Mouse (Mus musculus) left cerebral cortex, postnatal 10 days (tissue): ENCODE measurements around the gene Gm21987. TPM values are rescaled to one million over a fixed set of nuclear protein-coding genes. Genes with fewer than 3 reads are reported as not detected.

ENCODE experiments used
- DNase-seq, 2 experiments: peaks; one replicate each; pipeline ENCODE4 v3.0.0; 2021 to 2022; ENCODE audit warnings: low spot score in 2 of 2, mixed read lengths in 1 of 2; ENCODE audit errors: extremely low spot score in 1 of 2
- intact Hi-C: fragments of 180-260 bp; cut with DNase I; formaldehyde crosslinking; loops from one replicate; pipeline ENCODE4 v1.15.1; 2025
- total RNA-seq, 2 experiments: library from RNA; stranded (reverse); gene quantifications; 2 replicates each; pipeline ENCODE4 v1.2.3; 2021

The Gm21987 gene
- total RNA-seq, 2 experiments from 2014 or later, result not detected

DNA sequence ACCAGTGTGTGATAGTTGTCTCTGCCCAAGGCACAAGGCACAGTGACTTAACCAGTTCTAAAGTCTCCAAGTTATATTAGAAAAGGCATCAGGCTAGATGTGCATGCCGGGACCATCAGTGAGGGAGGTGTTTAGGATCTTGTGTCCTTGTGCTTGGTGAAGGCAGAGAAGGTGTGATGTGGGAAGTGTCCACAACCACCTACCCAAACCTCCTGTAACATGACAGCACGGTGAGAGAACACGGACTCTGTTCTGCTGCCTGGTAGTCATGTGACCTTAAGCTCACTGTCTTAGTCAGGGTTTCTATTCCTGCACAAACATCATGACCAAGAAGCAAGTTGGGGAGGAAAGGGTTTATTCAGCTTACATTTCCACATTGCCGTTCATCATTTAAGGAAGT, 19.4 kb downstream of the Gm21987 start:
- no peak for DNase-seq
- intact Hi-C loops, result no loop called here

DNA sequence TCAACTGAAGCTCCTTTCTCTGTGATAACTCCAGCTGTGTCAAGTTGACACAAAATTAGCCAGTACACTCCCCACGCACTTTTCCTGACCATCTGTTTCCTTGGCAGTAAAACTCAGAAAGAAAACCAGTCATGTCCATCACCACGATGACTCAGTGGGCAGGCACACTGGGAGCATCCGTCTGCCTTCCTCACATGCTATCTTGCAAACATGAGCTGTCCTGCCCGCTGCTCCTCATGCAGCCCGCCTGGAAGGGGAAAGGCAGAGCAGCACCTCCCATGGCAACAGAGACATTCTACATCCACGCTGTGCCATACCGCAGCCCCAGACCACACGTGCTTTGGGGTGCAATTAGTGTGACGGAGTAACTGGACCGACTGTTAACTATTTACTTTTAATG, 21.5 kb downstream of the Gm21987 start:
- DNase-seq, result peak; percentile 51 to 67
- intact Hi-C loops, result no loop called here

DNA sequence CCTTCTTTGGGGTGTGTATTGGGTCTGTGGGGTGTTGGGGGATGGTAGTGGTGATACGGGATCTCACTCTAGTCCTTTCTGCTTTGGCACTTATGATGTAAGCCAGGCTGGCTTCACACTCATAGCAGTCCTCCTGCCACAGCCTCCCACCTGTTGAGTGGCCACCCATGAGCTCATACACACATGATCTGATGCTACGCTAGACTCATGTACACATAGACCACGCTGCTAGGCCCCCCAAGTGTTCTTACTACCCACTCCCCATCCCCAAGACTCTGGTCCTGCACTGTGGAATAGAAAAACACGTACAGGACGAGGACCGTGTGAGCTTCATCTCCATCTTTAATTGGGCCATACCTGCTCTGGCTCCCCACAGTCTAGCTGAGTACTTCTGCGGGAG, 22.2 kb downstream of the Gm21987 start:
- intact Hi-C loops, result no loop called here
- DNase-seq, result no peak

DNA sequence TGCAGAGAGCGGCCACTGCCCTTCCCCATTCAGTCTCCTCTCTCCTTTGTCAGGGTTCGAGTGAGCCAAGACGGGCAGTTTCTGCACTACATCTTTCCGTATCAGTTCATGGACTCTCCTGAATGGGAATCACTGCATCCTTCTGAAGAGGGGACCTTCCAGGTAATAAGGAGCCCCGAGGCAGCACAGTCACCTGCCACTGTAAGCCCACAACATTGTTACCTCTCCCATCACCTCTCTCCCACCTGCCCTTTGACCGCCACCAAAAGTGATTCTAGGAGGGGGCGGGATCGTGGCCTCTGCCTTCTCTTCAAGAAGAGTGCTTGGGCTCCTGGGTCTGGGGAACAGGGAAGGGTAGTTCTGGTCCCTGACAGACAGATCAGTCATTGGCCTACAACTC, 22.6 kb downstream of the Gm21987 start:
- no peak for DNase-seq
- intact Hi-C loops, result no loop called here

DNA sequence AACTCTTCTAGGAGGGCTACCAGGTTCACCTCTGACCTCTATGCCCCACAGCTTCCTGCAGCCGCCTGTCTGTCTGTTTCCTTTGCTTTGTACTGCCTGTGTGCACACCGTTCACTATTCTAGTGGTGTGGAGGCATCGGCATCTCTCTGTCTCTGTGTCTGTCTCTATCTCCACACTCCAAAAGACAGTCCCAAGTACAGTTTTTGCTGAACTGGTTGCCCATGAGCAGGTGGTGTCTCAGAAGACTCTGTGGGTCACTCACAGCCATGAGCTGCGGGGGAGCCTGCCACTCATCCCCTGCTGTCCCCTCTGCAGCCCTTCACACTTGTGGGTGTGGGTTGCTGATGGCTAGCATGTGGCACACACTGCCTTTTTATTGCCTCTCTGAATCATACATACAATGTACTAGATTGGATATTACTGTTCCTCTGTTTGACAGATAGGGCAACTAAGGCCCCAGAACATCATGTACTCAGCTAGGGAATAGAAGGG, 23.2 kb downstream of the Gm21987 start:
- intact Hi-C loops, result no loop called here

DNA sequence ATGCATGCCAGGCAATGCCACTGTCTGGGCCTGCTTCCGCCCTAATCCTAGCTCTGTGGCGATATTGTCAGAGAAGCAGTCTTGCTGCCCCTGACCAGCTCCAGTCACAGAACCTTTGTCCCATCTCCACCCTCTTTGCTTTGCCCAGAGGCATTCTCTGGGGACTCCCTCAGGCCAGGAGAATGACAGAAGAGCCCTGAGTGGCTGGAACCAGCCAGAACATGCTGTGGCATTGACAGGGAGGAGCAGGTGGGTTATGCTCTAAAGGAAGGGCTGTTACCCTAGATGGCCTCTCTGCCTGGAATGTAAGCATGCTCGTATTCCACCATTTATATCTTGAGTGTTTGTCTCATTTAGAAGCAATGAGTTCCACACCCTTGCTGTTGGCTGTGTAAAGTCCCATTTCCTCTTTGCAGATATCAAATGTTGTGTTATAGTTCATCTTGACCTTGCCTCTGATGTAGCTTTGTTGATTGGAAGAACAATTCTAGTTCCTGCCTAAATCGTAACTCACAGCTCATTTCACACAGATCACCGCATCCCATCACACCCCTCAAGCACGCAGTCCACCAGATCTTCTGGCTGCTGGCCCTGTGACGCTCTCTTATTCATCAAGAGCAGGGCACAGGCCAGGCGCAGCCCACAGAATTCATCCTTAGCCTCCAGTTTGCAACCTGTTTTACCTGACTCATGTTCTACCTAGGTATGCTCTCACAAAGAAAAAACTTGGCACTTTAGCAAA, 24.0 kb downstream of the Gm21987 start:
- intact Hi-C loops, result no loop called here
- no peak for DNase-seq

More for the DNA sequence above, 23.2 kb downstream of the Gm21987 start:
- no peak for DNase-seq

DNA sequence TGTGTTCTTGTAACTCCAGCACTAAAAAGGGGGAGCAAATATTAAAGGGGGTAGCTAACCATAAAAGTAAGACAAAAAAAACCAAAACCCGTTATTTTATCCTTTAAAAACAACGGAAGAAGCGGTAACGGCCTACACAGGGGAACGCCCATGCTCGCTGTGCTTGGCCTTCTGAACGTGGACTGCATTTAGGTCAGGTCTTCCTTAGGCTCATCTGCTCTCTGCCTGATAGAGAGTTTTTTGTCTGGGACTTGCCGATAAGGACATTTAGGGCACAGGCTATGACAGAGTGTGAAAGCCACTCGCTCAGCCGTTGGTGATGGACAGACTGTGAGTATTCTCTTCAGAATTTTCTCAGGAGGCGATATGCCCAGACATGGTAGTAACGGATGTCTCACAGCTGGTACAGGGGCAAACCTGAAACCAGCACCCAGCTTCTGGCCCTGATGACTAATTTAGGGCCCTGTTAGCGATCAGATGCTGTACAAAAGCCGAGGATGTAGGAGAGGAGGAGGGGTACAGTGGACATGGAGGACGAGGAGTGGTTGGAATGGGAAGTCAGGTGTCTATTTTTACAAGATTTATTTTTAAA, 25.0 kb downstream of the Gm21987 start:
- DNase-seq, result no peak
- intact Hi-C loops, result no loop called here

DNA sequence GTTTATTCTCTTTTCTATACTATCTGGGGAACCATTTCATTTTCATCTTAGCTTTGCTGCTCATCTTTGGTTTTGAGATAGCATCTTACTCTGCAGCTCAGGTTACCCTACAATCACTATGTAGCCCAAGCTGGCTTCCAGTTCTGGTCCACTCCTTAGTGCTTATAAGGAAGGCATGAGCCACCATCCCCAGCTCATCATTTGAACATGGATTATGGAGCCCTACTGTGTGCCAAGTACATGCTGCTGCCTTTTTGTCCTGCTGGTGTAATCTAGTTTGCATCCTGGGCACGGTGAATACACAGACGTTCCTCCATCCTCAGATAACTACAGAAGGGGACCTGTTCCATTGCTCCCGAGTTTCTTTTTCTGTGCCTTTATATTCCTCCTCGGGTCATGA, 26.0 kb downstream of the Gm21987 start:
- intact Hi-C loops, result no loop called here
- no peak for DNase-seq

DNA sequence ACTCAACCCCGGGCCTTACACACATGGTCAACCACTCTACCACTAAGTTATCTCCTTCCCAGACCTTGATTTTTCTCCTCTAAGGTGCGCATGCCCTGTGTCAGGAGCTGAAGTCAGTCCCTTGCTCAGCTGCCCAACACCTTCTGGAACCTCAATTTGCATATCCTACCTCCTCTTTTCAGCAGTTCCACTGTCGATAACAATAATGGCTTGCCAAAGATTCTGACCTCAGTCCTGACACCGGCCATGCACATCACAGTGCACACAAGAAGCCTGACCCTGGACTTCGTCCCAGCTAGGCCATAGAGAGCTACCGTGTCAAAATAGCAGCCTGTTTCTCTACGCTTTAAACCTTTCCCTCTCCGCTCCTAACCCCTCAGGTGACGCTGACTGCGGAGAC, 26.6 kb downstream of the Gm21987 start:
- intact Hi-C loops, result no loop called here

DNA sequence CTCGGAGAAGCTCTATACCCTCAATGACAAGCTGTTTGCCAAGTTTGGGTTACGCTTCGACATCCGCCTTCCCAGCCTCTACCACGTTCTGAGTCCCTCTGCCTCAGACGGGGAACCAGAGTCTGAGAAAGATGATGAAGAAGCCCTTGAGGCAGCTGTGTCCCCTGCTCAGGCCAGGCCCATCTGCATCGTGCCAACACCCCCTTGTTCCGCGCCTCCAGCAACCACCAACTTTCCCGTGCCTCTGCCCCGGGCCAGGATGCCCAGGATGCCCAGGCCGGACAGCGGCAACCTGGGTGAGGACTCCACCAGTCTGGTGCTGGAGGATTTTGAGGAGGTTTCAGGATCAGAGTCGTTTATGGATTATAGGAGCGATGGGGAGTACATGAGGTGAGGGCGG, 27.1 kb downstream of the Gm21987 start:
- intact Hi-C loops, result no loop called here
- no peak for DNase-seq

More for the DNA sequence above, 26.6 kb downstream of the Gm21987 start:
- no peak for DNase-seq

DNA sequence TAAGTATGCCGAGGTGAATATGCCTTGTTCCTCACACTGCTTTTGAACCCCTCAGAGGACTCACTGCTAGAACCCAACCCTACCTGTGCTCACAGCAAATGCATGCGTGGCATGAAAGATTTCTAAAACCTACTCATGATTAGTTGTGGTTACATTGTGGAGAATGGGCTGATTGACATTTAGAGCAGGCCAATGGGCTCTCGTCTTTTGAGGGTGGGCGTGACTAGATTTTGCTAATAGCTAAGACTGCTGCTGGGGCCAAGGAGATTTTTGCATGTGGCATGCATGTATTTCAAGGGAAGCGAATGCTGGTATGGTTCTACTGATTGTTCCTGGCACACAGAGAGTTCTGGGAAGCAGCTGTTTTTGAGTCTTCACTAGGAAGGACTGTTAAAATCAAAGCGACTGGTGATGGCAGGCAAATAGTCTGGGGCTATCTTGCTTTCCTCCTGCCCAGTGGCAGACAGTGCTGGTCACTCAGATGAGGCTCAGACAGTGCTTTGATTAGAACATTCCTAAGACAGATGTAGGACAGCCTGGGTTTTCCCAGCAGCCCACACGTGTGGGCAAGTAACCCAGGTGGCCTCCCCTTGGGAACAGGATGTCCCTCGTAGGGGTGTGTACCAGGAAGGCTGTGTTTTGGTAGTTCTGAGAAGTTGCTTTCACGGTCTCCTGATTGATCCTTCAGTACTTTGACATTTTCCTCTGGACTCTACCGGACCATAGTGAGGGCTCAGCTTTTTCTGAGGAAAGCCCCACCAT, 27.7 kb downstream of the Gm21987 start:
- intact Hi-C loops, result no loop called here
- DNase-seq, result no peak

DNA sequence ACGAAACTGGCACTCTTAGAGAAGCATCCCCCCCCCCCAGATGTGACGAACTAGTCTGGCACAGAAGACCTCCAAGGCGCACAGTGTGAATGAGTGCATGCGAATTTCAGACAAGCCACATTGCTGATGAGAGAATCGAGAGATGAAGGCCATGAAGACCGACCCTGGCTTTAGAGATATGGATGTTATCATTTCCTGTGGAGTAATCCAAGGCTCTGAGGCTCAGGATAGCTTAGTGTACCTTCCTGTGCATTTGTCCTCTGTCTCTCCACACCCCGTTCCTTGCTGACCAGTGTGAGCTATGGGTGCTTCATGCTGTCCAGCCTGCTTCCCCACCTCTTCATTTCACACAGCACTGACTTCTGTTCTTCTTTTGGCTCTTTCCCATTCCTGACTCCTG, 28.3 kb downstream of the Gm21987 start:
- no peak for DNase-seq
- intact Hi-C loops, result no loop called here

DNA sequence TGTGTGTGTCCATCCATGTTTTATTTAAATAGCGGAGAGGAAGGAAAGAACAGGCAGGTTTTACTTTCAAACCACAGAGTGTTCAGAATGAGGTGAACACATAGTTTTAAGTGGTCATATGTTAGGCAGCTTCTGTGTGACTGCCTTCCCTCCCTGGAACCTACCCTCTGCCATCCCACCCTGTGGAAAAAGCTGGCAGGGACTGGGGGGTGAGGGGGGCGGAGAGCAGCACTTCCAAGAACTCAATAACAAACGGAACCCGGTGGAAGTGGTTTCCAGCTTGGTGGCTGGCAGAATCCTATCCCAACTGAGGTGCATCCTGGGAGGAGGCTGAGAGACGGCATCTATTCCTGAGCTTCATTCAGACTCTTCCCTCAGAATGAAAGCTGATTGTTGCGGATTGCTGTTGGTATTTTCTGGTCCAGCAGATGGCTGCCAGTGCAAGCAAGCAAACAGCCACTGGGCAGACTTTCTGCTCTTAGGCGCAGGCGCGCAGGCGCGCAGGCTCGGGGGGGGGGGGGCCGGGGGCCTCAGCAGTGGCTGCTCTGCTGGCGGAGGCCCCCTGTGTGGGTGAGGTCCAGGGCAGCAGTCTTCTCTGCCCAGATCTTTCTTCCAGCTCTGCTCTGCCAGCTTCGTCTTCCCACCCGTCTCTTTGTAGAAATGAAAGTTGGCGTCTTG, 29.5 kb downstream of the Gm21987 start:
- intact Hi-C loops, result no loop called here
- peak; percentile 58 to 72 for DNase-seq

DNA sequence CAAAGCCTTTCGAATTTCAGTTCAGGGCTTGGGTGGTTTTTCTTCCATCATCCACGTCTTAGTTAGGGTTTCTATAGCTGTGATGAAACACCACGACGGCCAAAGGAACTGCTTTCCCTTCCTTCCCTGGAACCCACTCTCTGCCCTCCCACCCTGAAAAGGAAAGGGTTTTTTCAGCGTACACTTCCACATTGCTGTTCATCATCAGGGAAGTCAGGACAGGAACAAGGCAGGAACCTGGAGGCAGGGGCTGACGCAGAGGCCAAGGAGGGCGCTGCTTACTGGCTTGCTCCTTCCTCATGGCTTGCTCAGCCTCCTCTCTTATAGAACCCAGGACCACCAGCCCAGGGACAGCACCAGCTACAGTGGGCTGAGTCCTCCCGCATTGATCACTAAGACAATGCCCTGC, 30.0 kb downstream of the Gm21987 start:
- DNase-seq, result no peak
- intact Hi-C loops, result no loop called here

DNA sequence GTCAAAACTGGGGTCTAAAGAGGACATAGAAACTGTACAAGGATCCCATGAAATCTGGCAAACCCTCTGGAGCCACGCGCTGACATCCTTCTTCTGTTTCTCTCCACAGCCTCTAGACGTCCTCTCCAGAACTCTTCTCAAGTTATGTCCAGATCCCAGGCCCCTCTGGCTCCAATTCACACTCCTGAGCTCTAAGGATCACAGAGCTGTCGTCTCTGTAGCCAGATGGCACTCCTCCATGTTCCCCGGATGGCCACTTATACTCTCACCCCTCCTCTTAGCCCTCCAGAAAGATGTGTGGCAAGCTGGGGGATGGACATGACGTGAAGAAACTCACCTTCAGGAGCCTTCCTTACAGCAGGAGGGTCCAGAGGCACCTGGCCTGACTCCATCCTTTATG, 30.7 kb downstream of the Gm21987 start:
- no peak for DNase-seq
- intact Hi-C loops, result no loop called here

DNA sequence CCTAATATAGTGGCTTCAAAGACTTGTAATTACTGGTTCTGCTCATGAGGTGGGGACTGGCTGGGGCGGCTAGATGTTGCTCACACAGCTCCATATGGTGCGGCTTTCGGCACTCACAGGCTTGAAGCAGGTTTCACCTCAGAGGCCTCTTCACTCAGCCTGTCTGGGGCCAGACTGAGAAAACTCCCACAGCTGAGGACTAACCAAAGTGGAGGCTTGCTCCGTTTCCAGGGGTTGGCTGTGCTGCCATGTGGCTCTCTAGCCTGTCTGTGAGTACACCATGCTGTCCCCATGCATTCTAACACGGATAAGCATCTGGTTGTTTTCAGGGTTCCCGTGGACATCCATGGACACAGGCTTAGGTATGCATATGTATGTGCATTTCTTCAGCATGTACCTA, 31.8 kb downstream of the Gm21987 start:
- intact Hi-C loops, result no loop called here
- DNase-seq, result no peak

DNA sequence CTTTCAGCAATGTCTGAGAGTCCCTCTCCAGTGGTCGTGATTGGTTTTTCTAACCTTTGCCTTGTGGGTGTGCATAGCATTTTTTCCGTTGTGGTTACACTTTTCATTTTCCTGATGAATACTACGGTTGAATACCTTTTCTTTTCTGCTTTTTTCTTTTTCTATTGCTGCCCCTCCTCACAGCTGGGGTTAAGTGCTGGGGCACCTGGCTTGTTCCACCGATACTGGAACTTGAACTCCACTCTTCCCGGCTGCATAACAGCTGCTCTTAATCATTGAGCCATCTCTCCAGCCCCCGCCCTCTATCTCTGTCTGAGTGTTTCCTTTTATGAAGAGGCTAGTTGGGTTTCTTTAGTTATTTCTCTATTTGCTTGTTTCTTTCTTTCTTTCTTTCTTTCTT, 32.2 kb downstream of the Gm21987 start:
- no peak for DNase-seq
- intact Hi-C loops, result no loop called here

DNA sequence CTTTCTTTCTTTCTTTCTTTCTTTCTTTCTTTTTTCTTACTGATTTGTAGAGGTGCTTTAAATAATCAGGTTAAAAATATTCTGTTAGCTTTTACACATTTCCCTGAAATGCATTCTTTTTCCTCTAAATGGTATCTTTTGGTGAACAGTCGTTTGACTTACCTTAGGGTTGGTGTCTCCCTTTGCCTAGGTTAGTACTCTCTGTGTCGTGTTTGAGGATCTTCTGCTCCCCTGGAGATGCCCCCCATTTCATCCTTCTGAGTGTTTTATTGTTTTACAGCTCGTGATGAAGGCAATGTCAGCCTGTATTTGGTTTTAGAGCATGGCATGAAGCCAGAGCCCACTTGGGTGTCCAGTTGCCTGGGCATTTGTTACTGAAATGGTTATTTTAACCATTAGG, 32.7 kb downstream of the Gm21987 start:
- intact Hi-C loops, result no loop called here
- no peak for DNase-seq

DNA sequence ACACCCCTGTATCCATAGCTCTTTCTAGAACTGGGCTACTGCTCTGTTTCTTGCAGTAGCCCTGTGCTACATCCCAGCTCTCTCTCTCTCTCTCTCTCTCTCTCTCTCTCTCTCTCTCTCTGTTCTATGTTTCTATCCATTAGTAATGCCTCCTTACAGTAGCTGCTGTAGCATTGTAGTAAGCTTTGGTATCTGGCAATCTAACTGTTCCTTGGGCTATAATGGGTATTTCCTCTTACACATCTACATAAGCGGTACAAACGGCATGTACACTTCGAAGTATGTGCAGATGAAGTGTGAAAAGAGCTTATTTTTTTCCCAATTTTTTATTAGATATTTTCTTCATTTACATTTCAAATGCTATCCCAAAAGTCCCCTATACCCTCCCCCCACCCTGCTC, 33.1 kb downstream of the Gm21987 start:
- no peak for DNase-seq
- intact Hi-C loops, result no loop called here
